Mouse (Mus musculus) heart, embryonic 15.5 days (tissue): ENCODE data around the gene Tax1bp3. TPM values are rescaled to one million over a fixed set of nuclear protein-coding genes. Genes with fewer than 3 reads are reported as not detected.

Experiments
- ATAC-seq: fragments of 200-750 bp; cut with Nextera tagmentation; replicated peaks from 2 replicates; pipeline ENCODE4 v1.8.0; 2017; ENCODE audit warnings: low read depth, moderate TSS enrichment; ENCODE audit not compliant: insufficient number of reproducible peaks, insufficient read depth, low FRiP score
- H3K27ac ChIP-seq: fragments of 300-500 bp; sonication (generic); 2 replicates; pipeline ENCODE4 v1.5.1; 2015; ENCODE audit warnings: mild to moderate bottlenecking, inconsistent platforms
- H3K27me3 ChIP-seq: fragments of 300-500 bp; sonication (generic); 2 replicates; pipeline ENCODE4 v1.6.1; 2015; ENCODE audit warnings: inconsistent platforms
- H3K36me3 ChIP-seq: fragments of 300-500 bp; sonication (generic); 2 replicates; pipeline ENCODE4 v1.6.1; 2015; ENCODE audit warnings: mild to moderate bottlenecking, inconsistent platforms
- H3K4me1 ChIP-seq: fragments of 300-500 bp; sonication (generic); replicated peaks from 2 replicates; pipeline ENCODE4 v1.6.1; 2015; ENCODE audit warnings: inconsistent platforms
- H3K4me2 ChIP-seq: fragments of 300-500 bp; sonication (generic); 2 replicates; pipeline ENCODE4 v1.6.1; 2015; ENCODE audit warnings: inconsistent platforms, mild to moderate bottlenecking, moderate library complexity
- H3K4me3 ChIP-seq: fragments of 300-500 bp; sonication (generic); 2 replicates; pipeline ENCODE4 v1.5.1; 2015; ENCODE audit warnings: mild to moderate bottlenecking, inconsistent platforms
- H3K9ac ChIP-seq: fragments of 300-500 bp; sonication (generic); 2 replicates; pipeline ENCODE4 v1.6.1; 2015; ENCODE audit warnings: mild to moderate bottlenecking, inconsistent platforms
- H3K9me3 ChIP-seq: fragments of 300-500 bp; sonication (generic); replicated peaks from 2 replicates; pipeline ENCODE4 v1.6.1; 2016; ENCODE audit warnings: inconsistent platforms
- WGBS: fragments of 180-500 bp; shearing (Covaris S2); methylation state at CpG from one replicate; pipeline ENCODE4 v1.1.7; 2015; ENCODE audit warnings: mixed read lengths; 5-methylcytosine and 5-hydroxymethylcytosine counted together
- polyA plus RNA-seq: library from polyadenylated mRNA; unstranded; fragments of >200 nt; fragmentation: Nextera tagmentation; extraction: Ambion mirVana; gene quantifications from 2 replicates; pipeline ENCODE4 v1.2.1, GENCODE M21; 2015

The Tax1bp3 gene
- polyA plus RNA-seq, 1 experiment from 2014 or later, result 222 TPM

DNA sequence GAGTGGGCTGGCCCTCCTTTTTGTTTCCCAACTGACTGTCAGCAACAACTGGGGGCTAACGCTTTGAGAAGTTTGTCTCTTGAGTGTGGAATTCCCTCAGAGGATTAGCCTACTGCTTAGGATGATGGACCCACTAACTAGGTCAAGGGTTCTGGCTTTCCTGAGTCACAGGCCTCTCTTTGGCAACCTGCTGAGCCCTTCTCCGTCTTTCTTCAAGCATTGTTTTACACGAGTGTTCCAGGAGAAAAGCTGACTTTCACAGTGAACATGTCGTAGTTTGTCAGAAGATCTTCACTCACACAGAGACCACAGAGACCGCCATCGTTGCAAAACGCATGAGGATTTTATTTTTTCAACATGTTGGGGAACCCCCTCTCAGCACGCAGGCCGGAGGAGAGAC lies 28.7 kb upstream of the Tax1bp3 start:
- no peaks in the 10 kb centered on the region for H3K36me3 ChIP-seq
- no peak overlapping the region for H3K9ac ChIP-seq
- no peaks in the 10 kb centered on the region for H3K9me3 ChIP-seq
- no peak for ATAC-seq
- no peak overlapping the region for H3K4me2 ChIP-seq
- H3K27ac ChIP-seq, result no peak overlapping the region
- H3K4me3 ChIP-seq, result no peak overlapping the region
- H3K27me3 ChIP-seq, result no peaks in the 10 kb centered on the region
- no peaks in the 10 kb centered on the region for H3K4me1 ChIP-seq
- 78% methylated on average over 9 of the region's 9 CpGs for WGBS

DNA sequence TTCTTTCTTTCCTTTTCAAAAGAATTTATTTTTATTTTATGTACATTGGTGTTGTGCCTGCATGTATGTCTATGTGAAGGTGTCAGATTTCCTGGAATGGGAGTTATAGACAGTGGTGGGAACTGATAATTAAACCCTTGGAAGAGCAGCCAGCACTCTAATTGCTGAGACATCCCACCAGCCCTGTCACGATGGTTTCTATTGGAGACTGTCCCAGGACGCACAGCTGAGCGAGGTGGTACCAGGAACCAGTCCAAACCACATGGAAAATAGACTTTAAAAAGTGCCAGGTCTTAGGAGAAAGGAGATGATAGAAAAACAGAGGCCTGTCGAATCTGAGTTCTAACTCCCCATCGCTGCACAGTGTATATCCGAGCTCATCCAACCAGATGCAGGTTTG lies 21.8 kb upstream of the Tax1bp3 start:
- Histone ChIP-seq H3K9me3 (no peaks in the 10 kb centered on the region), H3K4me1 (peaks cover 3% of the 10 kb centered on the region), H3K4me3 (no peak overlapping the region), H3K9ac (no peak overlapping the region), H3K36me3 (no peaks in the 10 kb centered on the region), H3K27ac (no peak overlapping the region), H3K27me3 (peaks cover 22% of the 10 kb centered on the region; the same call in 1 of the 2 replicates), H3K4me2 (no peak overlapping the region)
- no peak for ATAC-seq
- 62% methylated on average over 6 of the region's 6 CpGs for WGBS

DNA sequence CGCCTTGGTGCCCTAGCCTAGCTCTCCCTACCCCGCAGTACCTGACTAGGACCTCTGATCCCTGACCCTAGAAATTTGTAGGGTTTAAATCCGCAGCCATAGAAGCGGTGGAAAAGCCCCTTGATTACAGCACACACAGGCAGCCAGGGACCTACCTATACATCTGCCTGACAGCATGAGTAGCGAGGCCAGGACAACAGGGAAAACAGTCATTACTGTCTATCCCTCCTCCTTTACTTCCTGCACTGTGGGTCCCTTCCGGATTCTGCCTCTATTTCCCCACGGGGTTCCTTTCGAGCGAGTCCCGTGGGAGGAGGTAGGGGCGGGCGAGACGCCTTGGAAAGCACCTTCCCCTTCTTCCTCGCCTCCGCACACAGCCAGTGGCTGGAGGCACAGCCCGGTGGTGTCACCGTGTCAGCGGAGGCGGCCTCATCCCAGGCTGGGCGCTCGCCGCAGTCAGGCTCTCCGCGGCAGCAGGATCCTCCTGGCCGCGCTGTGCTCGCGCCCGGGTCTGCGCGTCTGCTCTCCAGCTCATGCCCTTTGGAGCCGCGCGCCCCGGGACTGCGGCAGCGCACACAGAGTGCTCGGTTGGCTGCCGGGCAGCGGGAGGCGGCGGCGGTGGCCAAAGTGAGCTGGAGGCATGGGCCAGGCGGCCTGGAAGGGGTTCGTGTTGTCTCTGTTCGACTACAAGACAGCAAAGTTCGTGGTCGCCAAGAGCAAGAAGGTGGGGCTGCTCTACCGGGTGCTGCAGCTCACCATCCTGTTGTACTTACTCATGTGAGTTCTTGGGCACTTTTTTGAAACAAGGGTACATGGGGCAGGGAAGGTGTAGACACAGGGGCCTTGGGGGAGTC lies 16.7 kb upstream of the Tax1bp3 start, which contains the start of gene P2rx5:
TSS of gene P2rx5 (plus strand) at position 465 of the 854 bp plus-strand sequence.
- H3K36me3 ChIP-seq, result no peaks in the 10 kb centered on the region
- H3K4me2 ChIP-seq, result peak within 1 kb of the TSS; percentile 92
- peak within 1 kb of the TSS; percentile 63 for H3K27ac ChIP-seq
- peak; percentile 83 for ATAC-seq
- WGBS, result 3% methylated on average over 49 of the region's 49 CpGs
- H3K27me3 ChIP-seq, result peaks cover 24% of the 10 kb centered on the region; the same call in 1 of the 2 replicates
- peak within 1 kb of the TSS; percentile 58 for H3K4me3 ChIP-seq
- H3K9ac ChIP-seq, result peak within 1 kb of the TSS; percentile 71
- no peaks in the 10 kb centered on the region for H3K9me3 ChIP-seq
- peaks cover 14% of the 10 kb centered on the region for H3K4me1 ChIP-seq

DNA sequence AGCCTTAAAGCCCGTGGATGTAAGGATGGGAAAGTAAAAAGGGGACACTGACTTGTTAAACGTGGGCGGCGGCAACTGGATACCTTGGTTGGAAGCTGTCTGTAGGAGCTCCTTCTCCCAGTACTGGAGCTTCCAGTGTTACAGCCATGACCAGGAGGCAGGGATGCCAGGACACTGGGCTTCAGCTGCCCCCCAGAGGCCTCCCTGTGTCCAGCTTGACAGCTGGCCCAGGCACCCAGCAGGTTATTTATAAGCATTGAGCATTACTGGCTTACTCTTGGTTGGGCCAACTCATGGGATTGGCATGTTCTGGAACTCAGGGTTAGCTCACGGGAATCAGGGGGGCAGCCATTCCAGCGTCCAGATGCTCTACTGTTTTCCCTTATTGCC lies 16.1 kb upstream of the Tax1bp3 start:
- H3K27me3 ChIP-seq, result peaks cover 24% of the 10 kb centered on the region; the same call in 1 of the 2 replicates
- peaks cover 14% of the 10 kb centered on the region for H3K4me1 ChIP-seq
- peak overlapping the region; percentile 63 for H3K27ac ChIP-seq
- peak overlapping the region; percentile 58 for H3K4me3 ChIP-seq
- no peaks in the 10 kb centered on the region for H3K9me3 ChIP-seq
- no peaks in the 10 kb centered on the region for H3K36me3 ChIP-seq
- 7% methylated on average over 6 of the region's 6 CpGs for WGBS
- ATAC-seq, result peak; percentile 74
- peak overlapping the region; percentile 71 for H3K9ac ChIP-seq
- H3K4me2 ChIP-seq, result peak overlapping the region; percentile 92

DNA sequence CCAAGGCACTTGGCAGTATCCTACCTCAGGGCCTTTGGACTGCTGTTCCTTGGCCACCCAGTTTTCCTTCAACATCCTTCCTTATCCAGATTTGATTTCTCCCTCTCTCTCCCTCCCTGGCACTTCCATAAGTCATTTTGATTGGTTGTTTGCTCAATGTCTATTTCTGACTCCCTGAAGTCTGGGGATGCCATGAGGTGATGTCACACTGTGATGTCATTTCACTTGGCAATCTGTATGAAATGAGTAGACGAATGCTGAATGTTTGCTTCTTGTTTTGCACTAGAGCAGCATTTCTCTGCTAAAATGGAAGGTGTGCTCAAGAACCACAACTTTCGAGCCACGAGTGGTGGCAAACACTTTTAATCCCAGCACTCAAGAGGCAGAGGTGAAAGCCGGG lies 15.3 kb upstream of the Tax1bp3 start:
- 80% methylated on average over 4 of the region's 4 CpGs for WGBS

GRCm38 (mm10) chr11:73162284-73162683 lies 14.6 kb upstream of the Tax1bp3 start:
- Histone ChIP-seq H3K27me3 (peaks cover 18% of the 10 kb centered on the region; the same call in 1 of the 2 replicates), H3K36me3 (no peaks in the 10 kb centered on the region), H3K4me3 (no peak overlapping the region), H3K4me2 (no peak overlapping the region), H3K4me1 (peaks cover 14% of the 10 kb centered on the region), H3K27ac (no peak overlapping the region), H3K9me3 (no peaks in the 10 kb centered on the region), H3K9ac (no peak overlapping the region)
- no peak for ATAC-seq
- 66% methylated on average over 5 of the region's 5 CpGs for WGBS

More for the DNA sequence above, 15.3 kb upstream of the Tax1bp3 start:
- H3K4me3 ChIP-seq, result no peak overlapping the region
- no peaks in the 10 kb centered on the region for H3K9me3 ChIP-seq
- ATAC-seq, result no peak
- H3K27me3 ChIP-seq, result peaks cover 22% of the 10 kb centered on the region; the same call in 1 of the 2 replicates
- H3K4me2 ChIP-seq, result peak overlapping the region; percentile 92
- no peaks in the 10 kb centered on the region for H3K36me3 ChIP-seq
- H3K4me1 ChIP-seq, result peaks cover 14% of the 10 kb centered on the region
- H3K9ac ChIP-seq, result no peak overlapping the region
- peak overlapping the region; percentile 63 for H3K27ac ChIP-seq

DNA sequence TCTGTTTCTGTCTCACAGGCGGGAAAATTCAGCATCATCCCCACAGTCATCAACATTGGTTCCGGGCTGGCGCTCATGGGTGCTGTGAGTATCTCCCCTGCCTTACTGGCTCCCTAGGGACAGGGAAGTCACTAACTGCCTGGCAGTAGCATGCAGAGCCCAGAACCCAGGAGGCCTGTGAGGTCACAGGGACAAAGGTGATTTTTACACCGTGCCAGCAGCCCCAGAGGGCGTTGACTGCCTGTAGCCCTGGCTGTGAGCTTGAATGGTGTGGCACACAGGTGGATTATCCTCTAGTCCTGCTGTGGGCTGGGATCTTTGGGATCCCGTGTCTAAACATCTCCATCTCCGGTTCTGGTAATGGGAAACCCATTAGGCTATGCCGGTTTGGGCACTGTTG lies 8.8 kb upstream of the Tax1bp3 start:
- peaks cover 16% of the 10 kb centered on the region for H3K4me1 ChIP-seq
- H3K27me3 ChIP-seq, result no peaks in the 10 kb centered on the region
- no peak overlapping the region for H3K4me2 ChIP-seq
- H3K9ac ChIP-seq, result no peak overlapping the region
- no peak overlapping the region for H3K27ac ChIP-seq
- no peaks in the 10 kb centered on the region for H3K9me3 ChIP-seq
- WGBS, result 82% methylated on average over 8 of the region's 8 CpGs
- peaks cover under 1% of the 10 kb centered on the region; the same call in 1 of the 2 replicates for H3K36me3 ChIP-seq
- no peak overlapping the region for H3K4me3 ChIP-seq
- ATAC-seq, result no peak

- ATAC-seq, result no peak
- no peak overlapping the region for H3K27ac ChIP-seq
- H3K4me1 ChIP-seq, result peaks cover 16% of the 10 kb centered on the region
- H3K4me3 ChIP-seq, result no peak overlapping the region
- H3K27me3 ChIP-seq, result no peaks in the 10 kb centered on the region
- H3K4me2 ChIP-seq, result no peak overlapping the region
- peaks cover 3% of the 10 kb centered on the region; the same call in 1 of the 2 replicates for H3K36me3 ChIP-seq
- H3K9ac ChIP-seq, result no peak overlapping the region
- WGBS, result 71% methylated on average over 6 of the region's 6 CpGs
- H3K9me3 ChIP-seq, result no peaks in the 10 kb centered on the region
These were observed 8.3 kb upstream of the Tax1bp3 start for GRCm38 (mm10) chr11:73168576-73168975.

DNA sequence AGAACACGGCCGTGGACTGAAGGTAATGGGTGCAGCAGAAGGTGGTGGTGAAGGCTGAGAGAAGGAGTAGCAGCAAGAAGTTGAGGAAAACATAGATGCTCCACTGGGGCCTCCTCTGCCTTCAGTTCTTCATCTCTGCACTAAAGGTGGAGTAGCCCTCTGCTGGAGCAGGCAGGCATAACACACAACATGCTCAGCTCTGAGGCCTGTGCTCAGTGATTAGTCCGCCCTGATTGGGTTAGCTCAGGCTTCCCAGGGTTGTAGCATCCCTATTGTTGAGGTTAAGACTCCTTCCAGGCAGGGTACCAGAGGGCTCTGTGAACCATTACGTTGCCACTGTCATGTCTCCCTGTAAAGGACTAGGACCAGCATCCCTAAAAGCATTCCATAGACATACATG lies 7.7 kb upstream of the Tax1bp3 start:
- Histone ChIP-seq H3K4me1 (peaks cover 16% of the 10 kb centered on the region), H3K4me3 (no peak overlapping the region), H3K27ac (no peak overlapping the region), H3K36me3 (peaks cover 8% of the 10 kb centered on the region), H3K4me2 (no peak overlapping the region), H3K9ac (no peak overlapping the region), H3K27me3 (no peaks in the 10 kb centered on the region), H3K9me3 (no peaks in the 10 kb centered on the region)
- ATAC-seq, result no peak
- WGBS, result 42% methylated on average over 4 of the region's 4 CpGs

- Histone ChIP-seq H3K36me3 (peaks cover 13% of the 10 kb centered on the region), H3K4me3 (no peak overlapping the region), H3K27me3 (no peaks in the 10 kb centered on the region), H3K4me1 (peaks cover 28% of the 10 kb centered on the region), H3K4me2 (no peak overlapping the region), H3K9me3 (no peaks in the 10 kb centered on the region), H3K9ac (0 out of 2 replicates have a peak overlapping the region, but pooled peaks have one; percentile 18), H3K27ac (peak overlapping the region; percentile 5)
- WGBS, result 33% methylated on average over 5 of the region's 5 CpGs
- no peak for ATAC-seq
These were observed 4.7 kb upstream of the Tax1bp3 start for GRCm38 (mm10) chr11:73172186-73172585.

DNA sequence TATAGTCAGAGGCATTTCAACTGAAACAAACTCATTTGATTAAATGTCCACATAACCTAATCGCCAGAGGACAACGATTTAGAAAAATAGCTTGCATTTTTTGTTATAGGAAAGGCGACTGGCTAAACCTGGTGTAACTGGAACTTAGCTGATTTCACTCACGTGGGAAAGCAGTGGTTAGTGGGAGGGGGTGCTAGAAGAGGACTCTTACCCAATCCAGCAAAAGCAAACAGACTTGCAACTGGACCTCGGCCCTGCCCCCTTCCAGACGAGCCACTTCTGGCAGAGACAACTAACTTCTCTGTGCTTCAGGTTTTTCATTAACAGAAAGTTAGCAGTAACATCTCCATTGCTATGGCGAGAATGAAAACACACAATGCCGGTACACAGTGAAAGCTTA lies 1.3 kb upstream of the Tax1bp3 start:
- Histone ChIP-seq H3K27ac (no peak overlapping the region), H3K9me3 (no peaks in the 10 kb centered on the region), H3K4me2 (peak overlapping the region; percentile 74), H3K36me3 (peaks cover 16% of the 10 kb centered on the region), H3K9ac (peak overlapping the region; percentile 94), H3K4me3 (peak overlapping the region; percentile 81), H3K4me1 (peaks cover 38% of the 10 kb centered on the region), H3K27me3 (no peaks in the 10 kb centered on the region)
- WGBS, result 42% methylated on average over 8 of the region's 8 CpGs
- no peak for ATAC-seq
